Mouse (Mus musculus): Measurements from ENCODE around the gene Cib2.
"Not testable (repeated sequence)": the region's sequence is repeated elsewhere in the genome, so short reads cannot be mapped to it uniquely, and the experiment has no call there.

The Cib2 gene

DNA sequence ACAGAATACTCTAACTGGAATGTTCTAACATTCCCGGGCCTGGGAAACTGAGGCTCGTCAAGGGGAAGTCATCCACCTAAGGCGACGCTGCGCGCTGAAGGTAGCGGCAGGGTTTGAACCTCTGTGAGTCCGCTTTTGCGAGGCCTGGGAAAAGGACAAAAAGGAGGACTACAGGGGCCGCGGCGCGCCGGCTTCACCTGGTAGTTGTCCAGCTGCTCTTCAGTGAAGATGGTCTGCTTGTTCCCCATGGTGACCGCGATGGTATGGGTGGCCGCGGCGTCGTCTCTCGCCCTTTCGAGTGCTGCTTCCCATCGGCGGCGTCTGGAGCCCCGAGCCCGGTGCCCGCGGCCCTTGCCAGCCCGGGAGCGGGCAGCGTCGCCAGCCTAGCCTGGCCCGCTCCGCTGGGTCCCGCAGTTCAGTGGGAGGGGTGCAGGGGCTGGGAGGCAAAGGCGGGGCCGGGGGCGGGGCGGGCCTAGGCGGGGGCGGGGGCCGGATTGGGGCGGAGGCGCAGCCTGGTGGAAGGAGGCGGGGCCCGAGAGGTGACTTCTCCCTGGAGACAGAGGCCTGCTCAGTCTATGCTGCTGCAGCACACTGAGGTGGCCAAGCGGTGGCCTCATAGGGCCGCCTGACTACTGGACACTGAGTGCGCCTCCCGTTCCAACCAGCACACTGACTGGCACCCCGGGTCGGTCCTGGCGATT lies at the start of gene Cib2:
TSS of gene Cib2 (minus strand) at position 448 of the 701 bp plus-strand sequence.
- peak; percentile 39 for DNase-seq (ENCODE audit: low spot score)

DNA sequence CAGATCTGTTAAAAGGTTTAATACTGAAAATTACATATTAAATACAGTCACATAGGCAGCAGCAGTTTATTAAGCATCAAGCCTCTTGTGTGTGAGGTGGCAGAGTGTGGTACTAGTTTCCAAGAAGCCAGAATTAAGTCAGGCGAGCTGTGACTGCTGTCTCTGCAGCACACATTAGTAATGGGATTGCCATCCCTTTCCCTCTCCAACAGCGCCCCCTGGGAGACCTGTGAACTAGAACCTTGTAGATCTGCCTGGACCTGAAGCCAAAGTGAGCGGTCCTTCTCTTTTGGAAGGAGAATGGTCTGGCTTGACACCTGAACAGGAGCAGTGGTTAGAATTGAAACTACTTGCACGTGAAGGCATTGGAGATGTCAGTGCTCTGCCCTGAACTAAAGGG lies 44.9 kb upstream of the Cib2 start:
- DNase-seq (ENCODE audit: low spot score): peak; percentile 83

DNA sequence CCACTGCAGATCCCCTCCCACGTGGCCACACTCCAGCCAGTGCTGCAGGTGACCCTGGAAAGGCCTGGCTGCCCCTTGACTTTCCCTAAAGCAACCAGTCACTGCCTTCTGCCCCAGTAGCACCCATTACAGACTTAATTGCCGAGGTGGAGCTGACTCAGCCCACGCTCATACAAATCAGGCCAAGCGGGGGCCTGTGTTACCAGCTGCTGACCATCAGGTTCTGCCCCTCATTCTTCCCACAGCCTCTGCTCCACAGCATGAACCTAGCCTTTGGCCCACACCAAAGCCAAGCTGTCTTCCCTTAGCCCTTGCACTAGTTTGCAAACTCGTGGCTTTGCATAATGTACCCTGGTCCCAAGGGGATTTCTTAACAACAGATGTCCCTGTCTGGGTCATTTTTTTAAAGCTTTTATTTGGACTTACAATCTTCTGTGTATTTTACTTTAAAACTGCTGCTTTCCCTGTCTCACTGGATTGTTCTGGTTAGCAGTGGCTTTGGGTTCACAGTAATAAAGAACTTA lies 44.2 kb upstream of the Cib2 start:
- DNase-seq (ENCODE audit: low spot score): peak; percentile 96

DNA sequence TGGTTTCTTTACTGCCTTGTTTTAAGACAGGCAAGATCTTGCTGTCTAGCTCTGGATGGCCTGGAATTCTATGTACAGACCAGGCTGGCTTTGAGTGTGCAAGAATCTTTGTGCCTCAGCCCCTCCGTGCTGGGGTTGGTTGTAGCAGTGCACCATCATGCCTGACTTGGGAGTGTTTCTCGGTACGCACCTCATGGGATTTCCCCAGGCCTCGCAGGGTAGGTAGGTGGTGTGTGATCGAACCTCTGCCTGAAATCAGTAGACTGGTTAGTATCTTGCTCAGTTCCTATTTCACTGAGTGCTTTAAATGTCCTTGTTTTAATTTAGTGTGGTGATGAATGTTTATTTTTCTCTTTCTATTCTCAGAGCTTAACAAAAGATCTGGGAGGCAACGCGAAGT lies 42.9 kb upstream of the Cib2 start:
- no peak for DNase-seq (ENCODE audit: low spot score)

DNA sequence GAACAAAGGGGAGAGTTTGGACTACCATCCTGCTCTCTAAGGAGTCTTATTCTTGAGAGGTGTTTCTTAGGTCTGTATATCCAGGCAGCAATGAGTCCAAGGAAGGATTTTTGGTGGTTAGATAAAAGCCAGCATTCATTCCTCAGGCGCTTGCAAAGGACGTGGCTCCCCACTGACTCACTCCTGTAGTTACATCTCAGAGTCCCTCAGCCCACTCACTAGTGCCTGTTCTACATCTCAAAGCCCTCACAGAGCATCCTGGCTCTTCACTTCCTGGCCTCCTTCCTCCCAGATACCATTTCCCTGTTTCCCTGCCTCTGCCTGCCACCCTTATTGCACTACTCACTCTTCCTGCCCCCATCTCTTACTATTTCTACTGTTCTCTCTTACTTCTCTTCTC lies 42.4 kb upstream of the Cib2 start:
- DNase-seq (ENCODE audit: low spot score): no peak

DNA sequence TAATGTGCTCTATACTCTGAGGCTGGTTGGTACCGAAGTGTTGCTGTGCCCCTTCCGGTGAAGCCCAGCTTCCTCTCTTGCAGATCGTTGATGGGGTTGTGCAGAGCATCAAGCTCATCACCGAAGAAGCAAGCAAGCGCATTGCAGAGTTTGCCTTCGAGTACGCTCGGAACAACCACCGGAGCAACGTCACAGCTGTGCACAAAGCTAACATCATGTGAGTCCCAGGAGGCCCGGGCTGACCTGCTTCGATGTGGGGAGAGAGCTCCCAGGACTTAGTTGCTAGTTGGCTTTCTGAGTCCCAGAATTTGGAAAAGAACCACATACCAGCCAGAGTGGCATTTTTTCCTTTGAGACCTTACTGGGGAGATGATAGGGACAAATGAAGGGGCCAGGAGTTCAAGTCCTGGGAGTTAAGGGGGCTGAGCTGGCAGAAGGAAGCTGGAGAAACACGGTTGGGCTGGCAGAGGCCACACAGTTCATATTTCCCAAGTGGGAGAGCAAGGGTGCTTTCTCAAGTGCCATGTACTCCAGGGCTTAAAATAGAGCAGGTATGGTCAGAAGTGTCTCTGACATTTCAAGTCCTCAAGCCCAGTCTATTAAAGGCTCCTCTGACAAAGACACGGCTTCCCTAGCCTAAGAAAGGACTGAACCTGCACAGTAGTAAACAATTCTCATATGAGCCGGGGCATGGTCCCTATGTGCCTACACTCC lies 36.9 kb upstream of the Cib2 start:
- DNase-seq (ENCODE audit: low spot score): no peak

DNA sequence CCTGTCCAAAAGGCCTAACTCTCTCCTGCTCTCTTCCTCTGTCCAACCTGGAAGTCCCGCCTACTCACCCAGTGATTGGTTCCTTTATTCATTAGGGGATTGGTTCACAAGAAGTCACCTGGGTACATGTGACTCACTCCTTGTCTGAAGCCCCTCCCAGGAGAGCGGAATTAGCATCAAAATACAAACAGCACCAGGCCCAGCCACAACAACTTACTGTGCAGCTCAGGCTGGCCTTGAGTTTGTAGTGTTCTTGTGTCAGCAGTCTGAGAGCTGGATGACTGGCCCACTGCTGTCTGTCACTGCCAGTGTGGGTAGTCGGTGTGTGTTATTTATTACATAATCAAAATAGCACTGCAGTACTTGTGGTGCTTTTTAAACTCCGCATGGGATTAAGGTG lies 33.6 kb upstream of the Cib2 start:
- DNase-seq (ENCODE audit: low spot score): not testable (repeated sequence)

DNA sequence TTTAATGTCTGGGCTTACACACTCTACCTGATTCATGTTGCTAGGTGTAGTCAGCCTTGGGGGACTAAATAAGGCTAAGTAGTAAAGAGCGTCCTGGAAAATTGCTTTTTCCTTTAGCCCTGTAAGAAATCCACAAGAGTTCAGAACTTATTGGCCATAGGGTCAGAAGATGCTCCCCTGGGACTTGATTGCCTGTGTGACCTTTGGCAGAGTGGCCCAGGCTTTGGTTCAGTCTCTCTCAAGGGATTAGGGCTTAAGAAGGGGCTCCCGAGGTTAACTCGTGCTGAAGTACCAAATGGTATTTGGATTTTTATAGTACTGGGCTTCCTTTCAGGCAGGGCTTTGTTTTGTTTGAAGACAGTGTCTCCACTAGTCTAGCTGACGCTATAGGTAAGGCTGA lies 27.8 kb upstream of the Cib2 start:
- peak; percentile 40 for DNase-seq (ENCODE audit: low spot score)

DNA sequence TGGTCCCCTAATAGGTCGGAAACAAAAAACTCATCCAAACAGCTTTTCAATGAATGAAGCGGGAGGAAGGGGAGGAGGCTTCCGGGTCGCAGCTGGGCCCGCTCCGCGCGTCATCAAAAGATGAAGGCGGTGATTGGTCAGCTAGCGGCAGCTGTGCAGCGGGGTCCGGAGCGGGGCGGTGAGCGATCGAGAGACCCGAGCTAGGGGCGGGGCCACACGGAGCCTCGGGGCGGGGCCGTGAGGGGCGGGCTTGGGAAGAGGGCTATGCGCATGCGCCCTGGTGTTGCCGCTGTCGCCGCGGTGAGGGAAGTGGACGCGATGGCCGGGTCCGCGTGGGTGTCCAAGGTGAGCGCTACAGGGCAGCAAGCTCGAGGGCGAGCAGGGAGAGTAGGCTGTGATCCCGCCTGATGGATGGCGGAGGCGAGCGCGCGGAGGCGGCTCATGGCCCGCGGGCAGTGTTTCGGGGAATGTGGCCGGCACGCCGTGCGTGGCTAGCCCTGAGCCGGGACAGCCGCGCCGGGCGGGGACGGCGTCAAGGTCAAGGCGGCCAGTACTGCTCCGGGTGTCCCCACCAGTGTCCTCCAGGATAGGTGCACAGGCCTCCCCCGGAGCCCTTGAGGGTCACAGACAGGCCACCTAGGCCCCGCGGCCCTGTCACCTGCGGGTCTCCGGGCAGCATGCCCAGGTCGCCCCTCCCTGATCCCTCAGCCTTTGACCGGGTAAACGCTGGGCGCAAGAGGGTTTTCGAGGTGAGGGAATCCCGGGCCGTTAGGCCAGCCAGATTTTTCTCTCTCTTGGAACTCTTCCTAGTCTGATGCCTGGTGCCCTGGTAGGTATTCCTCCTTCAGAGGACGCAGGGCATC lies 26.4 kb upstream of the Cib2 start, which contains the start of gene Idh3a:
TSS of gene Idh3a (plus strand) at position 136 of the 863 bp plus-strand sequence.
- peak; percentile 95 for DNase-seq (ENCODE audit: low spot score)

DNA sequence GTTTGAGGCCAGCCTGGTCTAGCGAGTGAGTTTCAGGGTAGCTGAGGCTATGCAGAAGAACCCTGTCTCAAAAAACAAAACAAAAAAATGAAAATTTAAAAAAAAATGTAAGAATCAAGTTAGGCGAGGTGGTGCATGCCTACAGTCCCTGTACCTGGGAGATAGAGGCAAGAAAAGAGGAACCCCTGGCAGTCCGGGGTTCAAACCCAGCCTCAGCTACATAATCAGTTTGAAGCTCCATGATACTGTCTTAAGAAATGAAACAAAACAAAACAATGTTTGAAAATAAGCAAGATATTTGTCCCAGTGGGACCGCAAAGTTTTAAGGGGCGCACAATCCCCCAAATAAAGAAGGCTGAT lies 25.8 kb upstream of the Cib2 start:
- DNase-seq (ENCODE audit: low spot score): no peak

DNA sequence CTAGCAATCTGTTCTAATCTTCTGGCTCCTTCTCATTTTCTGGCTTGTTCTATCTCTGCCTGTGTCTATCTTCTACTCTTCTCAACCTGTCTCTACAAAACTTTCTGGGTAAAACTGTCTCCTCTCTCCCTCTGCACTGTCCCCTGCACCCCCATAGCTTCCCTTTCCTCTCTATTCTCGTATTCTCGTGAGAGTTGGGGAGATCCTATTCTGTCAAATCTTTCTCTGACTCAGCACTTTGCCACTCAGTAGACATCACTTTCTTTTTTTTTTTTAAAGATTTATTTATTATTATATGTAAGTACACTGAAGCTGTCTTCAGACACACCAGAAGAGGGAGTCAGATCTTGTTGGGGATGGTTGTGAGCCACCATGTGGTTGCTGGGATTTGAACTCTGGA lies 24.1 kb upstream of the Cib2 start:
- DNase-seq (ENCODE audit: low spot score): not testable (repeated sequence)

DNA sequence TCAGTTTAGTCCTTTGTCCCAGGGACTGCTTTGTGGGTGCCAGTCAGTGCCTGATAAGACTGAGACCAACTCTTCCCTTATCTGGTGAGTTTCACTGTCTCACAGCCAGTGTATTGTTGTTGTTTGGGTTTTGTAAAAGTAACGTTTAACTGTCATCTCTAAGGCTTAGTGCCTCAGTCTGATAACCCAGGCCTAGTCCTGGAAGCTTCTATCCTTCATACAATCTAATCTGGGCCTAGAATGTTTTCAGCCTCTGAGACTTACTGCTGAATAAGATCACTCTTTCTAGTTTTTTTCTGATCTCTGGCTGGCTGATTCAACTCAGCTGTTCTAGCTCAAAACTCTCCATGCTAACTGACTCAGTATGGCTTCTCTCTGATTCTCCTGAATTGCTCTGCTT lies 23.7 kb upstream of the Cib2 start:
- no peak for DNase-seq (ENCODE audit: low spot score)

DNA sequence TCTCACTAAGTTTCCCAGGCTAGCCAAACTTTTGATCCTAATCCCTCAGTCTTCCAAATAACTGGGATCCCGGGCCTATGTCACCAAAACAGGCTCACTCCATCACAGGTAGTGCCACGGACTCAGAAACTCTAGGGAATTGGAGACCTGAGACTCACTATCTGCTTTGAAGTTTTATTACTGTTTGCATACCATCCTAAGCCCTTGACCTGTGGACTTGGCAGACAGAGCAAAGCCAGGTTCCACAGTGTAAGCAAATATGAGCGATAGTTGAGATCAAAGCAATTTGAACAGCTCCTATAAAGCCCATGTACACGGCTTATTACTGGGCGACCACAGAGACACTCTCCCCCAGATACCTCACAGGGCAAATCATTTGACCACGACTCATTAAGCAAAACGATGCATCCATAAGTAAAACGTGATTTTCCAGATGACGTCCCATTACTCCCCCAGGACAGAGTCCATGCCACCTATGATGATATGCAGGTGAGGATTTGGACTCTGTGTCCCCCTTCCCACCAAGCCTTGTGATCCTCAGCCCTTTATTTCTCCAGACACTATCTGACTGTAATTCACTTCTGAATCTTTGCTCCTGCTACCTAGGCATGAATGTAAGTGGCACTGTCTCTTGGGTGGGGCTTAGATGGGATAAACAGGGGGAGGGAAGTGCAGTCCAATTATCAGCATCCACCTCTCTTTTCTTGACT lies 11.3 kb upstream of the Cib2 start:
- no peak for DNase-seq (ENCODE audit: low spot score)

DNA sequence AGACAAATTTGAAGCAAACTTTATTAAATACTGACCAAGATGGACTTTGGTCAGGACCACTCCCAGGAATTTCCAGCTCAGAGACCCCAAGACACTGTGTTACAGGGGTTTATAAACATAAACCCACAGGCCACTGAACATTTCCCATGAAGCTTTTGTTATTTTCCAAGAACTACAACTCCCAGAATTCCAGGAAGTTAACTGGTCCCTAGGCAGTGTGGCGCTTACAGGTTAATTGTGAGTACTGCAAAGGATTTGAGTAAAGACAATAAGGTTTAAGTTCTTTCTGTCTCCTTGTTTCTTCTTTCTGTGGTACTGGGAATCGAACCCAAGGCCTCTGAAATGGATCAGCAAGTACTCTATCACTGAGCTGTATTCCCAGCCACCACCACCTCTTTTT lies 8.7 kb upstream of the Cib2 start:
- DNase-seq (ENCODE audit: low spot score): no peak

DNA sequence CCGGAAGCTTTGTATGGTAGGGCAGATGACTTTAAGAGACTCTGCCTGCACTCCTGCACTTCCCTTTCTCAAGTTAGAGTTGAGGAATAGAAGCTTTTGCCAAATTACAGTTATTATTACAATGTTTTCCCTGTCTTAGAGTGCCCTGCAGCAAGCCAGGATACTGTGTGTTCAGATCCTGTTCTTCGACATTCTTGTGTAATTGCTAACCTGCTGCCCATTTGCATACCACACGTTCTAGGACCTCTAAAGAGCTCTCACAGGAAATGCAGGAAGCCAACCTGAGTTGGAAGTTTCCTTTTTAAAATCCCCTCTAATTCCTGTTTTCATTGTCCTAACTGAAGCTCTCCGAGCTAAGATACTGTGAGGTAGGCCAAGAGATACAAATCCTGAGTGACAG lies 6.9 kb upstream of the Cib2 start:
- no peak for DNase-seq (ENCODE audit: low spot score)

DNA sequence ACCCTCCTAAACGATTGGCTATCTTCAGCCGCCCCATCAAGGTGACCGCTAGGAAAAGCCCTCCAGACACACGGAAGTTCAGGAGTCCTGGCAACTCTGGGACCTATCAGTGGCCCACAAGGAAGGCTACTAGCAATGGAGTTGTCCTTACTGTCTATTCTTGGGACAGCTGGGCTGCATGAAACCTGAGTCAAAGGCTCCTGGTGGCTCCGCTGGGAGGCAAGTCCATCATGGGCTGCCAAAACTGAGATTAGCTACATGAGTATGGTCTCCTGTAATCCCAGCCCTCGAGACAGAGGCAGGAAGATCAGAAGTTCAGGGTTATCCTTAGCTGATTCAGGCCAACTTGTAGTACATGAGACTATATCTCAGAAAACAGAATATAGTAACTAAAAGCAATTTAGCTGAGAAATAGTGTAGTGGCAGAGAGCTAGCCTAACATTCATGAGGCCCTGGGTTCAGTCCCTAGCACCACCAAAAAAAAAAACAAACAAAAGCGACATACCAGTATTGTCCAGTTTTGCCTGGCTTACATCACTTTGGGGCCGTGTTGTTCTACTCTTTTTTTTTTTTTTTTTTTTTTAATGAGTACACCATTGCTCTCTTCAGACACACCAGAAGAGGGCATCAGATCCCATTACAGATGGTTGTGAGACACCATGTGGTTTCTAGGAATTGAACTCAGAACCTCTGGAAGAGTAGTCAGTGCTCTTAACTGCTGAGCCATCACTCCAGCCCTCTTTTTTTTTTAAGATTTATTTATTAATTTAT lies 998 bp upstream of the Cib2 start:
- no peak for DNase-seq (ENCODE audit: low spot score)

DNA sequence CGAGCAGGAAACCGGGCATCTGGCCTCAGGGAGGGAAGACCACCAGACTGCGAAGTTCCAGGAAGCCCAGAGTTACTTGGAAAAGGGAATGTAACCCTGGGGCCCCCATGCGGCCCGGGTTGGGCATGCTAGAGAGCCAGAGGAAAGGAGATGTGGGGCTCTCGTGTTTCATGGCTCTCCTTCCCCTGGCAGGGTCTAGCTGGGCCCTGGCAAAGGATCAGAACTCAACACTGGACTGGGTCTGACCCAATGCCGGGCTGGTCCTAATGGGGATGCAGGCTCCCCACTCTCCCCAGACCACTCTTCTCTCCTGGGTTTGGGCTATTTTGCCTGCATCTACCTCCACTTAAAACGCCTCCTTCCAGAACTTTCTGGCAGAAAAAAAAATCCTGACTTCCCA lies 1.3 kb downstream of the Cib2 start:
- no peak for DNase-seq (ENCODE audit: low spot score)

DNA sequence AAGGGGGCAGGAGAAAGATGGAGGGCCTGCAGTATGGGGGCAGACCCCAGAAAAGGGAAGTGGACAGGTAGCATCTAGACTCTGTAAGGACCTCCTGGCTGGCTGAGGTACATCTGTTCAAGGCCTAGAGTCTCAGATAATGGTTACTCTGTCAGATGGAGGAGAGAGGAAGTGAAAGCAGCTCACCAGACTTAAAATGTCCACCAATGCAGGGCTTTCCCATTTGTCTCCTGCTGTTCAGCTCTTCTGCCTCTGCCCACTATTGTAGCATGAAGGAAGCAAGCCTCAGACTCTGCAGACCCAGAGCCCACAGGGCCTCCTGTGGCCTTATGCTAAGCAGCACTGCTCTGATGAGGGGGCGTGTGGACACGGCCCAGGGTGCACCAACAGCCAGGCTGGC lies 5.0 kb downstream of the Cib2 start:
- DNase-seq (ENCODE audit: low spot score): no peak

DNA sequence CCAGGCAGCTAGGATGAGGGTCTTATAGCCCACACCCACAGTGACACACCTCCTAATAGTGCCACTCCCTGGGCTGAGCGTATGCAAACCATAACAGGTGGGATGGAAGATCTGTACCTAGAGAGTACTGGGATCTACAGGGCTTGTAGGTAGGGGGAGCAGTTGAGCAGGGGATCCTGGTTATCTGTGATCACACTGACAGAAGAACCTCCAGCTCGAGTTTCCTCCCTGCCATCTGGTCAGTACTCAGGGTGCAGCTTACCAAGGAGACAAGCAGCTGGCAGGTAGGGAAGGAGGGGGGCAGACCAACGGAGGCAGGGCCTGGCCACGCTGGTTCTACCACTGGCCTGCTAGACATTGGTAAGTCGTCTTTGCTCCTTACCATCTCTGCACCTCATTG lies 7.6 kb downstream of the Cib2 start:
- DNase-seq (ENCODE audit: low spot score): no peak

DNA sequence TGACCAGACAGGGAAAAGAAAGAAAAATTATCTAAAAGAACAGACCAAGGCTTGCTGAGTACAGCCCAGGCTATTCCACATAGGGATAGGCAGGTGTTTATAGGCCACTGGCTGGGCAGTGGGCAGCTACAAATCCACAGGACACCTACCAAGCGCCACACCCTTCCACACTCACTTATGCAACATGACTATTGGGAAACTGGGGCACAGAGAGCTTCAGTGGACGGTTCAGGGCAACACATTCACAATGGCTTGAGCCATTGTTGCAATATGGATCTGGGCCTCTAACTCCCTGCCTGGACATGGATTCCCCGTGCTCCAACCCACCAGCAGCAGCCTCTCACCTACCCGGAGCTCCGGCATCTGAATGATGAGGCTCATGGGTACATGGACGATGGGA lies 10.6 kb downstream of the Cib2 start:
- peak; percentile 59 for DNase-seq (ENCODE audit: low spot score)

DNA sequence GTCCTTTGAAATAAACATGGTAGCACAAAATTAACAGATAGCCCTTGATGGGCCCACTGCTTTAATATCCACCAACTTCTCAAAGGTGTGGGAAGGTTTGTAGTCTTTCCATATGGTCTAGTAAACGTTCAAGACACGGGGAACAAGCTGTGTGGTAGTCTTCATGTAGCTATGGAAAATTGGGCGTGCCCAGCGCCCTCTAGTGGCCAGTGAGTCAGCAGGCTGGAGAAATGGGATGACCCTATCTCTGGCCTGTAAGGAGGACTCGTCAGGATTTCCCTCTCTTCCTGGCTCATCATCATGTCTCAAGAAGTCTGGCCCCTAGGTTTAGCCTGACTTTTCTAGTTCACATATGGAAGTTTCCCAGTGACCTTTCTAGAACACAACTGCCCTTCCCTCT lies 12.5 kb downstream of the Cib2 start:
- peak; percentile 57 for DNase-seq (ENCODE audit: low spot score)

Measured in adipocyte (in vitro differentiated cells).